9 mouse cellular contexts compared by ENCODE assay signal in genomic region chr12:76266875-76267274, GRCm38 (mm10). TPM values are rescaled to one million over a fixed set of nuclear protein-coding genes. Genes with fewer than 3 reads are reported as not detected.
DNase-seq lines count a peak whose midpoint lies in the region; ATAC-seq and TF ChIP-seq lines count a peak whose summit lies in the region.
"Had no signal": no experiment of that assay in that cellular context is flagged by ENCODE, and none has a peak within 500 bp of the region (broad histone marks: within the 10 kb centered on the region; RNA-seq: fewer than 3 reads in every experiment).

No protein-coding gene starts in this region.

- WGBS in heart, adult 2 months = 49% methylated on average over 9 of the region's 9 CpGs
- 74% methylated on average over 9 of the region's 9 CpGs for WGBS in heart, embryonic 11.5 days (ENCODE audit: insufficient replicate concordance)
- WGBS in spleen, adult 2 months = 69% methylated on average over 9 of the region's 9 CpGs

- no peak overlapping the region for H3K9ac ChIP-seq in heart, adult 2 months (ENCODE audit: low read depth, low read length)
- no peak overlapping the region for H3K9ac ChIP-seq in heart, embryonic 11.5 days (ENCODE audit: low read depth, low read length)

- DNase-seq in heart, adult 2 months = no peak
- DNase-seq in spleen, adult 2 months (ENCODE audit: low read depth in 1 of 2, low spot score in 2 of 2) = peak in 1 of 2 experiments; percentile 30
- DNase-seq in spleen, postnatal 14 days (ENCODE audit: low spot score in 2 of 2) = no peak
- DNase-seq in kidney, postnatal 36 days = peak; percentile 25 to 42
- DNase-seq in splenic B cell, adult 2 months (ENCODE audit: low read depth, low spot score) = peak; percentile 77
- DNase-seq in ovary, adult 18-20 months (ENCODE audit: low spot score) = no peak

- H3K4me1 ChIP-seq in heart, adult 2 months (ENCODE audit: control insufficient read depth, insufficient read depth, low read length) = peaks cover 4% of the 10 kb centered on the region
- H3K4me1 ChIP-seq in heart, embryonic 11.5 days (ENCODE audit: control insufficient read depth, insufficient read depth, low read length) = no peaks in the 10 kb centered on the region; the same call in 1 of the 2 replicates
- peaks cover 3% of the 10 kb centered on the region; the same call in 1 of the 2 replicates for H3K4me1 ChIP-seq in spleen, adult 2 months (ENCODE audit: control insufficient read depth, insufficient read depth, insufficient read length)
- peaks cover 2% of the 10 kb centered on the region for H3K4me1 ChIP-seq in cortical plate, adult 2 months (ENCODE audit: control insufficient read depth, insufficient read depth, low read length)

- TF ChIP-seq EP300 in heart, adult 2 months (IDR thresholded peaks at IDR 0.05; ENCODE audit: insufficient read depth, low read depth, low read length) = no peak

- H3K27me3 ChIP-seq in heart, adult 2 months (ENCODE audit: control insufficient read depth, insufficient read depth, low read length) = no peaks in the 10 kb centered on the region
- no peaks in the 10 kb centered on the region for H3K27me3 ChIP-seq in heart, embryonic 11.5 days (ENCODE audit: control insufficient read depth, insufficient read depth, low read length)
- H3K27me3 ChIP-seq in spleen, adult 2 months (ENCODE audit: control insufficient read depth, insufficient read depth, low read length) = no peaks in the 10 kb centered on the region
- H3K27me3 ChIP-seq in splenic B cell, adult 2 months (ENCODE audit: control insufficient read depth, insufficient read depth, low read length, poor library complexity, severe bottlenecking) = no peaks in the 10 kb centered on the region

- TF ChIP-seq POLR2A in heart, adult 2 months (IDR thresholded peaks at IDR 0.05; ENCODE audit: insufficient read depth, low read depth, low read length) = no peak
- no peak for TF ChIP-seq POLR2A in spleen, adult 2 months (IDR thresholded peaks at IDR 0.05; ENCODE audit: low read depth, low read length)
- no peak for TF ChIP-seq POLR2A in cortical plate, adult 2 months (IDR thresholded peaks at IDR 0.05; ENCODE audit: extremely low read depth, insufficient read depth, low read length)

- no peak for ATAC-seq in heart, embryonic 11.5 days (replicated peaks; ENCODE audit: insufficient number of reproducible peaks, low FRiP score, low TSS enrichment)

- no peak overlapping the region for H3K27ac ChIP-seq in heart, adult 2 months
- H3K27ac ChIP-seq in heart, embryonic 11.5 days (ENCODE audit: low read depth, low read length) = no peak overlapping the region
- H3K27ac ChIP-seq in spleen, adult 2 months (ENCODE audit: insufficient read depth, low read length) = no peak overlapping the region
- no peak overlapping the region for H3K27ac ChIP-seq in cortical plate, adult 2 months (ENCODE audit: insufficient read depth, low read length)

- no peaks in the 10 kb centered on the region for H3K79me2 ChIP-seq in heart, adult 2 months (replicated peaks; ENCODE audit: control insufficient read depth, insufficient read depth, low read length)

- no peak overlapping the region for H3K4me3 ChIP-seq in heart, adult 2 months
- H3K4me3 ChIP-seq in heart, embryonic 11.5 days (ENCODE audit: low read depth, low read length) = no peak overlapping the region
- H3K4me3 ChIP-seq in spleen, adult 2 months (ENCODE audit: extremely low read depth, insufficient read depth, insufficient read length) = no peak overlapping the region
- H3K4me3 ChIP-seq in cortical plate, adult 2 months (ENCODE audit: insufficient read depth, low read length) = no peak overlapping the region

- peaks cover 2% of the 10 kb centered on the region; the same call in 1 of the 2 replicates for H3K36me3 ChIP-seq in heart, adult 2 months (ENCODE audit: control insufficient read depth, insufficient read depth, low read length)
- H3K36me3 ChIP-seq in heart, embryonic 11.5 days (ENCODE audit: control insufficient read depth, insufficient read depth, low read length) = no peaks in the 10 kb centered on the region; the same call in 1 of the 2 replicates
- peaks cover 2% of the 10 kb centered on the region; the same call in 1 of the 2 replicates for H3K36me3 ChIP-seq in spleen, adult 2 months (ENCODE audit: control insufficient read depth, insufficient read depth, low read length)
- H3K36me3 ChIP-seq in splenic B cell, adult 2 months (ENCODE audit: control insufficient read depth, insufficient read depth, low read length, poor library complexity, severe bottlenecking) = peaks cover 1% of the 10 kb centered on the region; the same call in 1 of the 2 replicates

- H3K4me2 ChIP-seq in heart, embryonic 11.5 days = no peak overlapping the region

- intact Hi-C loops in heart, adult 2 months (cut with DNase I) = loop anchor here (1.0 kb wide), 1 partner anchor 74 kb away; no protein-coding TSS in a partner anchor

- peak; percentile 79 for TF ChIP-seq CTCF in heart, adult 2 months (IDR thresholded peaks at IDR 0.05)
- TF ChIP-seq CTCF in spleen, adult 2 months (IDR thresholded peaks at IDR 0.05; ENCODE audit: extremely low read depth, insufficient read depth, insufficient read length, insufficient replicate concordance) = peak; percentile 9; the same call in 1 of the 2 replicates
- peak; percentile 72 for TF ChIP-seq CTCF in cortical plate, adult 2 months (IDR thresholded peaks at IDR 0.05; ENCODE audit: extremely low read depth, insufficient read depth, low read length)

- no peaks in the 10 kb centered on the region for H3K9me3 ChIP-seq in heart, embryonic 11.5 days (replicated peaks; ENCODE audit: control insufficient read depth, low read length)

RNA-seq across cellular contexts. Expression of gene Mthfd1, which starts 11.8 kb away (rescaled TPM):
- 10 to 100 TPM; 27.4 to 30.2 TPM for total RNA-seq in heart, adult 2 months (2021)
- polyA plus RNA-seq in heart, adult 2 months (2012; rRNA removed) = 16.9 and 25.6 TPM in 2 replicates
- polyA plus RNA-seq in heart, embryonic 11.5 days (2014; fragmentation: Nextera tagmentation; extraction: Ambion mirVana) = 44.5 and 48.6 TPM in 2 replicates
- 15.1 and 17.3 TPM in 2 replicates for polyA plus RNA-seq in spleen, adult 2 months (2012; rRNA removed)
- 33.2 and 35.7 TPM in 2 replicates for polyA plus RNA-seq in cortical plate, adult 2 months (2012; rRNA removed)

RNA-seq across cellular contexts. Expression of gene Tex21, which starts 20.3 kb away (rescaled TPM):
- not detected for total RNA-seq in heart, adult 2 months (2021)
- not detected in 2 replicates for polyA plus RNA-seq in heart, adult 2 months (2012; rRNA removed)
- not detected in 2 replicates for polyA plus RNA-seq in heart, embryonic 11.5 days (2014; fragmentation: Nextera tagmentation; extraction: Ambion mirVana)
- not detected in 2 replicates for polyA plus RNA-seq in spleen, adult 2 months (2012; rRNA removed)
- not detected in 2 replicates for polyA plus RNA-seq in cortical plate, adult 2 months (2012; rRNA removed)
- total RNA-seq: layer of hippocampus, postnatal 14 days had no signal

RNA-seq across cellular contexts. Expression of gene Akap5, which starts 57.8 kb away (rescaled TPM):
- 1 to 10 TPM; 1.0 to 1.7 TPM for total RNA-seq in heart, adult 2 months (2021)
- polyA plus RNA-seq in heart, adult 2 months (2012; rRNA removed) = 1.1 and 2.3 TPM in 2 replicates
- 8.5 and 8.8 TPM in 2 replicates for polyA plus RNA-seq in heart, embryonic 11.5 days (2014; fragmentation: Nextera tagmentation; extraction: Ambion mirVana)
- polyA plus RNA-seq in spleen, adult 2 months (2012; rRNA removed) = 0.22 and 0.29 TPM in 2 replicates
- polyA plus RNA-seq in cortical plate, adult 2 months (2012; rRNA removed) = 51.2 and 51.4 TPM in 2 replicates

Comparison
In these comparisons a context has a peak if more than half of its experiments do, and no peak if none do; other contexts are left out.
1. DNase-seq: peak in kidney, postnatal 36 days (2 of 2) and splenic B cell, adult 2 months (single experiment); none in heart, adult 2 months (0 of 2), spleen, postnatal 14 days (0 of 2) and ovary, adult 18-20 months (single experiment).
2. CTCF ChIP-seq: peak in every context shown above with its lines; median percentile 79 in heart, adult 2 months; 72 in cortical plate, adult 2 months; 9 in spleen, adult 2 months.